Mouse (Mus musculus): ENCODE measurements at regions not wholly inside any gene's neighbourhood (a gene's known extent, or its start where the extent isn't known, plus 50 kb on each side); places are given as distances from the start of the nearest gene placed in this dataset.

GRCm38 (mm10) chr9:46381342-46381741, 61.6 kb upstream of the 4931429L15Rik start:
- no peak for DNase-seq (ENCODE audit: low read depth)

- DNase-seq (ENCODE audit: low read depth) = no peak
These were observed 59.7 kb upstream of the 4931429L15Rik start for GRCm38 (mm10) chr9:46379453-46379852.

GRCm38 (mm10) chr9:46378339-46378738, 58.6 kb upstream of the 4931429L15Rik start:
- DNase-seq (ENCODE audit: low read depth) = no peak

All from c-Kit-positive CD71-positive TER-119-negative erythroid progenitor cells, embryonic 14.5 days (primary cell).